Mouse (Mus musculus): ENCODE measurements around the gene Rhox3g. TPM values are rescaled to one million over a fixed set of nuclear protein-coding genes. Genes with fewer than 3 reads are reported as not detected.

The Rhox3g gene
- not detected for polyA plus RNA-seq (2017; shearing (Covaris generic))

GRCm38 (mm10) chrX:37628512-37628911 lies at the start of gene Rhox3g:
Gene Rhox3g (minus strand): TSS chrX:37628612.

DNA sequence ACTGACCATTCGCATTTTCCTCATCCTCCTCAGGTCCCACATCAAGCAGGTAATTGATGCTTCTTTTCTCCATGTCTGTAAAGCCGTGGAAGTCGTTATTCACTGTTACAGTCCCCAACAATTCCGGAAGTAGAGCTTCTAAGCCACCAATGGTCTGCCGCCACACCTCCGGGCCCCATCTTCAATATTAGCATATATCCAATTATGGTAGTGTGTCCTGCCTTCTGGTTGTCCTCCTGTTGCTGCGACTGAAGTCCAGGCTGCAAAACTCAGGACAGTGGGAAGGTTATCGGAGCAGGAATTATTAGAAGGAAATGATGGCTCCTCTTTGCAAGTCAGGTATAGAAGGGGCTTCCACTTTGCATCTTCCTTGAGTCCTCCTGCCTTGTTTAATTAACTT lies 44.8 kb upstream of the Rhox3g start, which contains the start of gene Rhox2h:
Gene Rhox2h, minus strand, starts transcription at position 101 of the 400 bp plus-strand sequence.

GRCm38 (mm10) chrX:37668664-37669063 lies 40.3 kb upstream of the Rhox3g start, which contains the start of gene Rhox3h:
Gene Rhox3h (minus strand): TSS chrX:37668764.

GRCm38 (mm10) chrX:37651227-37651626 lies 22.8 kb upstream of the Rhox3g start, which contains the start of gene Rhox4g:
Gene Rhox4g (minus strand): TSS chrX:37651327.

DNA sequence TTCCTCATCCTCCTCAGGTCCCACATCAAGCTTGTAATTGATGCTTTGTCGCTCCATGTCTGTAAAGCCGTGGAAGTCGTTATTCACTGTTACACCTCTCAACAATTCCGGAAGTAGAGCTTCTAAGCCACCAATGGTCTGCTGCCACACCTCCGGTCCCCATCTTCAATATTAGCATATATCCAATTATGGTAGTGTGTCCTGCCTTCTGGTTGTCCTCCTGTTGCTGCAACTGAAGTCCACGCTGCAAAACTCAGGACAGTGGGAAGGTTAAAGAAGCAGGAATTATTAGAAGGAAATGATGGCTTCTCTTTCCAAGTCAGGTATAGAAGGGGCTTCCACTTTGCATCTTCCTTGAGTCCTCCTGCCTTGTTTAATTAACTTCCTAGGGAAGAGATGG lies 15.0 kb upstream of the Rhox3g start, which contains the start of gene Rhox2g:
Gene Rhox2g, minus strand, starts transcription at position 101 of the 400 bp plus-strand sequence.

GRCm38 (mm10) chrX:37607604-37608003 lies 20.8 kb downstream of the Rhox3g start, which contains the start of gene Rhox4f:
Gene Rhox4f (minus strand): TSS chrX:37607704.

GRCm38 (mm10) chrX:37580692-37581091 lies 47.7 kb downstream of the Rhox3g start, which contains the start of gene Rhox3f:
Gene Rhox3f (plus strand): TSS chrX:37580992.

Other genes starting within 250 kb of the Rhox3g start
- not detected for gene Rhox3a2, start 248.6 kb downstream of the Rhox3g start, polyA plus RNA-seq (2017; shearing (Covaris generic))
- gene Rhox4a2, start 237.8 kb downstream of the Rhox3g start, polyA plus RNA-seq (2017; shearing (Covaris generic)), result under 1 TPM in 1 of 2 experiments, not detected in 1; 0.71 TPM
- not detected for gene Rhox2b, start 216.5 kb downstream of the Rhox3g start, polyA plus RNA-seq (2017; shearing (Covaris generic))
- 1 to 10 TPM in 1 of 2 experiments, not detected in 1; 1.8 TPM for gene Rhox4b, start 196.1 kb downstream of the Rhox3g start, polyA plus RNA-seq (2017; shearing (Covaris generic))
- gene Rhox2c, start 174.9 kb downstream of the Rhox3g start, polyA plus RNA-seq (2017; shearing (Covaris generic)), result not detected
- 1 to 10 TPM in 1 of 2 experiments, not detected in 1; 1.5 TPM for gene Rhox3c, start 170.0 kb downstream of the Rhox3g start, polyA plus RNA-seq (2017; shearing (Covaris generic))
- gene Rhox4c, start 148.3 kb downstream of the Rhox3g start, polyA plus RNA-seq (2017; shearing (Covaris generic)), result under 1 TPM in 1 of 2 experiments, not detected in 1; 0.10 TPM
- gene Rhox2d, start 135.2 kb downstream of the Rhox3g start, polyA plus RNA-seq (2017; shearing (Covaris generic)), result not detected
- gene Rhox4d, start 114.3 kb downstream of the Rhox3g start, polyA plus RNA-seq (2017; shearing (Covaris generic)), result under 1 TPM; 0.34 to 0.47 TPM
- gene Rhox2e, start 98.2 kb downstream of the Rhox3g start, polyA plus RNA-seq (2017; shearing (Covaris generic)), result not detected
- not detected for gene Rhox3e, start 86.6 kb downstream of the Rhox3g start, polyA plus RNA-seq (2017; shearing (Covaris generic))
- 1 to 10 TPM in 1 of 2 experiments, under 1 TPM in 1; 0.35 to 2.6 TPM for gene Rhox4e, start 71.2 kb downstream of the Rhox3g start, polyA plus RNA-seq (2017; shearing (Covaris generic))
- gene Rhox2f, start 57.2 kb downstream of the Rhox3g start, polyA plus RNA-seq (2017; shearing (Covaris generic)), result not detected
- gene Rhox3f, start 47.6 kb downstream of the Rhox3g start, polyA plus RNA-seq (2017; shearing (Covaris generic)), result not detected
- not detected for gene Rhox4f, start 20.9 kb downstream of the Rhox3g start, polyA plus RNA-seq (2017; shearing (Covaris generic))
- not detected for gene Rhox2g, start 14.9 kb upstream of the Rhox3g start, polyA plus RNA-seq (2017; shearing (Covaris generic))
- gene Rhox4g, start 22.7 kb upstream of the Rhox3g start, polyA plus RNA-seq (2017; shearing (Covaris generic)), result not detected
- not detected for gene Rhox3h, start 40.2 kb upstream of the Rhox3g start, polyA plus RNA-seq (2017; shearing (Covaris generic))
- not detected for gene Rhox2h, start 44.7 kb upstream of the Rhox3g start, polyA plus RNA-seq (2017; shearing (Covaris generic))
- gene Rhox5, start 176.2 kb upstream of the Rhox3g start, polyA plus RNA-seq (2017; shearing (Covaris generic)), result not detected
- gene Rhox6, start 198.3 kb upstream of the Rhox3g start, polyA plus RNA-seq (2017; shearing (Covaris generic)), result under 1 TPM in 1 of 2 experiments, not detected in 1; 0.39 TPM
- 1 to 10 TPM in 1 of 2 experiments, under 1 TPM in 1; 0.34 to 1.2 TPM for gene Rhox7a, start 203.1 kb upstream of the Rhox3g start, polyA plus RNA-seq (2017; shearing (Covaris generic))